Mouse (Mus musculus) mouse trophoblast stem cell (cell line): Measurements from ENCODE around the gene Nr1i3.
"Not testable (repeated sequence)": the region's sequence is repeated elsewhere in the genome, so short reads cannot be mapped to it uniquely, and the experiment has no call there.

Source experiments
- in situ Hi-C, 2 experiments: fragments of 300-500 bp; cut with MseI, MboI; formaldehyde crosslinking; loops; 2 replicates in 1 of 2; 3 replicates in 1 of 2; pipeline ENCODE4 v1.15.1; 2025

Gene Nr1i3

DNA sequence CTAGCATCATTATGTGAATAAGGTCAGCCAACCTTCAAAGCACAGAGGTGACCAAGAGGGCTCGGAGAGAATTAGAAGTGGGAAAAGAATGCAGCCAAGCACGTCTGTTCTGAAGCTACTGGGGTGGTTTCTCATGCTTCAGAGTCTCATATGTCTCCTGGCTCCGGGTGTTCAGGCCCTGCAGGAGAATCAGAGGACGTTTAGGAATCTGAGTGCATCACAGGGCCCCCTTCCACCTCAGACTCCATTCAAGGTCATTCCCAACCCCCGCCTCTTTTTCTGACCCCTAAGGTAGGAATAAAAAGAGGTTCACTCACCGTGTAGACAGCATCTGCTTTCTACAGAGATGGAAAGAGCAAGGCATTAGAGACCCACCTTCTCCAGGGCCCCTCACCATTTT, 16.0 kb downstream of the Nr1i3 start:
- in situ Hi-C loops, result loop anchor here in 1 of 2 experiments (10.0 kb wide), 1 partner anchor 115 kb away; the partner anchor contains the start of gene Cfap126

DNA sequence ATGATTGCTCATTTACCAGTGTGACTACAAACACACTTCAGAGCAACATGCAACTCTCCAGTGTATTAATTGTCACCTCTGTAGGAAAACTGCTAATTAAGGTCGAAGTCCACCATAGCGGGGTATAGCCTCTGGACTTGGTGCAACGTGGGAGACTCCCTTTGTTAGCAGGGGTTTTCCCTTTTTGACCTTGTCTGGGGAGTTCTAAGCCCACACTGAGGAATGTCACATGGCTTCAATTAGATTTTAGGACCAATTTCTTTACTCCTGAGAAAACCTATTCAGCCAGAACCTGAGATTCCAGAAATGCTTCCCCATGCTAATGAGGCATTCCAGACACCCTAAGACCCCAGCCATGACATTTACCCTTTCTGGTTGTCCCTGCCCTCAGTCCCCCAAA, 16.4 kb downstream of the Nr1i3 start:
- in situ Hi-C loops, result no loop called here

GRCm38 (mm10) chr1:171231844-171232243, 18.1 kb downstream of the Nr1i3 start:
- in situ Hi-C loops, result no loop called here

DNA sequence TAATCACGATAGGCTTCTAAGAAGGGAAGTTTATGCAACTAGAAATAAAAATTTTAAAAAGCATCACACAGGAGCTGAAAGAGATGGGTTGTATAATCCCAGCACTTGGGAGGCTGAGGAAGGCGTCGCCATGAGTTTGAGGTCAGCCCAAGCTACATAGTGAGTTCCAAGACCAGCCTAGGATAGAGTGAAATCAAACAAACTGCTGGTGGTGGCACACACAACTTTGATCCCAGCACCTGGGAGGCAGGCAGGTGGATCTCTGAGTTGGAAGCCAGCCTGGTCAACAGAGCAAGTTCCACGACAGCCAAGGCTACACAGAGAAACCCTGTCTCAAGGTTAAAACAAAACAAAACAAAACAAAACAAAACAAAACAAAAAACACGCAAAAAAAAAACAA, 18.6 kb downstream of the Nr1i3 start:
- in situ Hi-C loops, result no loop called here

DNA sequence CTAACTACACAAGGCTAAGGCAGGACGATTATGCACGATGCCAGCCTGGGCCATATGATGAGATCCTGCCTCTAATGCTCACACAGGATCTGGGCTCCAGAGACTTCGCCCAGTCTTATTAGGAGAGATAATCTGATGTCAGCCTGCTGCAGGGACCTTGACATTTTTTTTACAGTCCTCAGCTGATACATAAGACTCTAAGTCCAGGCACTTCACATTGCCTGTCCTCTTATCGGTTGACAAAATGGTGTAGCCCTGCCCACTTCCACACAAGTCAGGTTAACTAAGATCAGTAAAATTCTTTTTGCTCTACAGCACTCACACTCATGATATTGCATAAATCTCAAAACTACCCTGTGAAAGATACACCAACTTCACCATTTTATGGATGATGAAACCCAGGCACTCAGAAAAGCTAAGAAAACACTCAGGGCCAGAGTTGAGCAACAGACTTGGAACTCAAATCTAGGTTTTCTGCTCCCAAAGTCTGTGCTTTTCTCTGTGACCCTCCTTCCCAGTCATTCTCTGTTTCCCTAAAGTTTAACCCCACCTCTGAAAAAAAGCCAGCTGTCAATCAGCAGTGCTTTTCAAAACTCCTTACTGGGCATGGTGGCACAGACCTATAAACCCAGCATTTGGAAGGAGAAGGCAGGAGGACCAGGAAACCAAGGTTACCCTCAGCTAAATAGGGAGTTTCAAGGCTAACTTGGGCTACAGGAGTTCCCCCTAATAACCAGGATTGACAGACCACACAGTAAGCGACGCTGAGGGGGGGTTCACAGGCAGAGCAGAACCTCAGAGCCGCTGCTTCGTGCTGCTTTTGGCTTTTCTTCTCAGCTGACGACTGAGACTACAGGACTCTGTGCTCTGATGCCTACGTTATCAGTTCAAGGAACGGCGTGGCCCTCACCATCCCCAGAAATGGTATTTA, 19.3 kb downstream of the Nr1i3 start:
- in situ Hi-C loops, result no loop called here

- in situ Hi-C loops, result no loop called here
Observed at GRCm38 (mm10) chr1:171234126-171234525, 20.4 kb downstream of the Nr1i3 start, which contains the start of gene Fcer1g. Gene Fcer1g (minus strand): TSS chr1:171234365.

DNA sequence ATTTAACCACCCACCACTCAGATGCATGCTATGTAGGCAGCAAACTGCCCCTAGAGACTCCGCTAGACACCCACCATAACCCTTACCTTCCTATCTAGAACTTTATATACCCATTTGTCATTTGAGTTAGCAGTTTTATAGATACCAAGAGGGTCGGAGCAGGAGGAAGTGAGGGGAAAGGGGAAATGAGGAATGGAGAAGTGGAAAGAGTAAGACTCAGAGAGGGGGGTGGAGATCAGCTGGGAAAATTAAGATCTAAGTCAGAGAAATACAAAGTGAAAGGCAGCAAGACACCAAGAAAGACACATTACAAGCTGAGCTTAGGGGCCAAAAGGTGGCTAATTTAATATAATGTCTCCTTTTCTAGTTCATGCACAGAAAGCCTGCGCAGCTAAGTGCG, 20.8 kb downstream of the Nr1i3 start:
- in situ Hi-C loops, result no loop called here

DNA sequence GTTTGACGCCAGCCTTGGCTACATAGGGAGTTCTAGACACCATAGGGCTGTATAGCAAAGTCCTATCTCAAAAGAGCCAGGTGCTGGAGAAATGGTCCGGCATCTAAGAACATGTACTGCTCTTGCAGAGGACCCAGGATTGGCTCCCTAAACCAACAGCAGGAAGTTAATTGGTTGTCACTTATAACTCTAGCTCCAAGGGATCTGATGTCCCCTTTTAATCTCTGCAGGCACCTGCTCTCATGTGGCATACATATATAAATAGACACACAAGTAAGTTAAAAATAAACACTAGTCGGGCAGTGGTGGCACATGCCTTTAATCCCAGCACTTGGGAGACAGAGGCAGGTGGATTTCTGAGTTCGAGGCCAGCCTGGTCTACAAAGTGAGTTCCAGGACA, 22.0 kb downstream of the Nr1i3 start:
- in situ Hi-C loops, result no loop called here

- in situ Hi-C loops, result no loop called here
Observed at GRCm38 (mm10) chr1:171237438-171237837, 23.7 kb downstream of the Nr1i3 start.

DNA sequence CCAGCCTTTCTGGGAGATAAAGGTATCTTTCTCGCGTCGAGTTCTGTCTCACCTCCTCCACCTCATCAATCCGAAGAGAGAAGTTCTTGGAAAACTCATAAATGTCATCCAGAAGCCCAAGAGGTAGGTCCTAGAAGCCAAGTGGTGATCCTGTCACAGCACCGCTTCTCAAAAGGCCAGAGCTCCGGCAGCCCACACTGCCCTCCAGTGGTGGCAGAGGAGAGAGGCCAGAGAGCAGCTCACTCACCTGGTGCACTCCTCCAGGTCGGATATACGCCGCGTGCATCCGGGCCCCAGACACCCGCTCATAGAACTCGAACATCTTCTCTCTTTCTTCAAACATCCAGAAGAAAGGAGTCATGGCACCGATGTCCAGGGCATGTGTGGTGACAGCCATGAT, 24.7 kb downstream of the Nr1i3 start:
- in situ Hi-C loops, result no loop called here

- in situ Hi-C loops, result no loop called here
Observed at GRCm38 (mm10) chr1:171239992-171240744, 26.4 kb downstream of the Nr1i3 start.

GRCm38 (mm10) chr1:171240911-171241310, 27.1 kb downstream of the Nr1i3 start:
- in situ Hi-C loops, result no loop called here

DNA sequence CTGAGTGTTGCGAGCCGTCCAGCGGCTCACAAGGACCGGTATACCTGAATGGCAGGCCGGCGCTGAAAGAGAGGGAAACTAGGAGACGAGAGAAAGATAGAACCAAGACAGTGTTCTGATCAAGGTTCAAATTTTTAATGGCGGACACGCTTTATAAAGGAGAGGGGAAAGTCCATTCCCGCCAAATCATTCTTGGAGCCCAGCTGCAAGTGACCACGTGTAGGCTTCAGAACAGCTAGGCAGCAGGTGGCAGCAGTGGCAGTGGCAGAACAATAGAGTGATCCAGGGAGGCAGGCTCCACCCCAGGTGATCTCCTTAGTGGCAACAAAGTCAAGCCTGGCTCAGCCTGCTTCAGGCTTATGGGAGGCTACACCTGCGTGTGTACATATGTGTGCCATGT, 28.2 kb downstream of the Nr1i3 start:
- in situ Hi-C loops, result not testable (repeated sequence)

- in situ Hi-C loops, result no loop called here
Observed at GRCm38 (mm10) chr1:171245353-171245752, 31.6 kb downstream of the Nr1i3 start.

DNA sequence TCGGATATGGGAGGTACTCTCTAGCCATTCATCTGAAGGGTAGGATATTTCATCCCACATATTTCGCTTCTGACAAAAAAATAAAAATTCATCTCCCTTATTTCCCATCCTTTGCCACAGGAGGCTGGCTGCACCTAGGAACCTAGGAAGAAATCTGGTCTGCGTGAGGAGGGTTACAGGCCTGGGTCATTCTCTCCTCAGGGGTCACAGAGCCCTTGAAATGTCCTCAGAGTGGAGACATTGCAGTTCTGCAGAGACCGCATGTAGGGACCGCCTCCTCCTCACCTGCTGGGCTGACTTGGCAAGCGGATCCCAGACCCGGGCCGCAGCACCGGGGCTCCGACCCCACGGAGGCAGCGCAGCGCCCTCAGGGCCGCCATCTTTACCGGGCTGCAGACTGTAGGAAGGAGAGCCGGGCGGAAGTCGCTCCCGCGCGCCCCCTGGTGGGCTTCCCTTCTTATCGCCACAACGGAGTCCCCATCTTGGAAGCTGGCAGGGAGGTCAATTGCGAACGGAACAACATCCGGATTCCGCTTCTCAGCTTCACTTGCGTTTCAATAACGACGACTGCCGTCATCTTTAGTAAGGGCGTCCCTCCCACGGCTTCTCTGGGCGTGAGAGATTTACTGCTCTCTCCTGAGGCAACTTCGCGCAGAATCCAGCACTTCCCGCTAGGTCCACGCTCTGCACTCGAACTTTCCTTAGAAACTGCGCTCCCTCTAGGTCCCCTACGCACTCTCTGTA, 33.1 kb downstream of the Nr1i3 start:
- in situ Hi-C loops, result no loop called here

- in situ Hi-C loops, result no loop called here
Observed at GRCm38 (mm10) chr1:171247453-171247841, 33.7 kb downstream of the Nr1i3 start.

- in situ Hi-C loops, result no loop called here
Observed at GRCm38 (mm10) chr1:171247916-171248315, 34.1 kb downstream of the Nr1i3 start.

DNA sequence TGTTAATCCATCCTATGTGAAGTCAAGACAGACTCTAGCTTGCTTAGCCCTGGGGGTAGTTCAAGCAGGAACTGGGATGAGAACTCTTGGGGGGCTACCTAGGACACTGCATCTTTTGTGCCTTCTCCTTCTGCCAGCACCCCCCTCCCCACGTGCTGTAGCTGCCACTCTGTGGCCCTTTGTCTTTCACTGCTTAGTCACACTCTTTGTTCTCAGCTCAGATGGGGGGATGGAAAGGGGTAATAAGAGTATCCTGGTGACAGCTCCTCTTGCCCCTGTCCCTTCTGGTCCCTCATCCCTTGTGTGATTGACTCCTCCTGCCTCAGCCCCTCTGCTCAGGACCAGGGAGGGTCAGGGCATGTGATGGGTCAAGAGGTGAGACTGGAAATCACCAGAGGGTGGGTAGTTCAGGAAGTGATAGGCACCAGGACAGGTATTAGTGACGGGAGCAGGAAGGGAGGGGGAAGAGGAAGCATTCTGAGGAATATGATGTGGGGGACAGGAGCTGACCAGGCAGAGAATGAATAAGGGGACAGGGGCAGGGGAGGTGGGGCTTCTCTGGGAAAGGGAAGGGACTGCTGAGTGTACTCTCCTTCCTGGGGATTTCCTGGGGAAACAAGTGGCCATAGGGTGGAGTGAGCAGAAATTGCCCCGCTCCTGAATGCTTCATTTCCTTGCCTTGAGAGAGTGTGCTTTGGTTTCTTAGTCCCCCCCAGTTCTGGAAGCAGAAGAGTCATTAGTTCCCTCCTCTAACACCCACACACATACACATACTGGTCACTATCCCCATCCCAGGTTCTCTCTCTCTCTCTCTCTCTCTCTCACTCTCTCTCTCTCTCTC, 34.8 kb downstream of the Nr1i3 start:
- in situ Hi-C loops, result no loop called here

GRCm38 (mm10) chr1:171249913-171250600, 36.3 kb downstream of the Nr1i3 start, which contains the start of gene Adamts4:
Gene Adamts4 (plus strand): TSS chr1:171250421.
- in situ Hi-C loops, result loop anchor here in 1 of 2 experiments (10.0 kb wide), 1 partner anchor 135 kb away; the partner anchor contains the start of gene Cfap126
